Mouse (Mus musculus): Measurements from ENCODE around the gene Ppfibp1. TPM values are rescaled to one million over a fixed set of nuclear protein-coding genes. Genes with fewer than 3 reads are reported as not detected.

Ppfibp1 gene
- polyA plus RNA-seq, 1 experiment from 2014 or later = 138 TPM

- no peaks in the 10 kb centered on the region for H3K27me3 ChIP-seq
- no peak for DNase-seq (ENCODE audit: low read depth, low spot score)
- peak; percentile 90 for ATAC-seq
- TF ChIP-seq CTCF (IDR thresholded peaks at IDR 0.05) = no peak
- in situ Hi-C loops (cut with MboI; ENCODE audit: low pct_unique_long_range_greater_than_20kb) = no loop called here
- ChIA-PET POLR2A (no interaction called here), CTCF (no interaction called here)
Observed at GRCm38 (mm10) chr6:147042291-147043290, 154.3 kb downstream of the Ppfibp1 start, which contains the start of gene Mrps35. Gene Mrps35, plus strand, starts transcription at chr6:147042764.

GRCm38 (mm10) chr6:147043633-147044032, 155.3 kb downstream of the Ppfibp1 start:
- ATAC-seq (no peak), DNase-seq (ENCODE audit: low read depth, low spot score) (no peak)
- no peaks in the 10 kb centered on the region for H3K27me3 ChIP-seq
- POLR2A ChIA-PET = no interaction called here
- in situ Hi-C loops (cut with MboI; ENCODE audit: low pct_unique_long_range_greater_than_20kb) = no loop called here
- CTCF ChIA-PET = no interaction called here
- TF ChIP-seq CTCF (IDR thresholded peaks at IDR 0.05) = no peak

GRCm38 (mm10) chr6:147049239-147049805, 161.0 kb downstream of the Ppfibp1 start:
- ChIA-PET CTCF (interaction anchor here (0.7 kb wide), 1 partner anchor 9 kb away, joined by 3 read pairs; no protein-coding TSS in a partner anchor), POLR2A (no interaction called here)
- in situ Hi-C loops (cut with MboI; ENCODE audit: low pct_unique_long_range_greater_than_20kb) = no loop called here
- ATAC-seq = no peak
- no peaks in the 10 kb centered on the region for H3K27me3 ChIP-seq
- DNase-seq (ENCODE audit: low read depth, low spot score) = no peak
- no peak for TF ChIP-seq CTCF (IDR thresholded peaks at IDR 0.05)

DNA sequence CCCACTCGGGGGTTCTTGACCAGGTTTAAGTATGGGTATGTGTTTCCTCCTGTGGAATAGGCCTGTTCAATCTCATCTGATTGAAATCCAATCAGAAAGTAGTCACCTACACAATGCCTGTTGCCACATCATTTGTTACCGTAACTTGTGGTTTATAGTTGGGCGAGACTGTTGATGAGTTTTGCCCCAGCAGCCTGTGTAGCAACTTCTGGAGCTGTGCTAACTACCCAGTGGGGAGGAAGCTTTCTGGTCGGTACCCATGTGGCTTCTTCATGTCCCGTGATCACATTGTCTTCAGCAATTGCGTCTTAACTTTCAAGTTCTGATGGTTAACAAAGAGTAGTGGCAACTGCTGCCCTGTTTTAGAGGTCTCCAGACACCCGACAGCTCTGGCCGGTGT, 163.4 kb downstream of the Ppfibp1 start:
- H3K27me3 ChIP-seq = no peaks in the 10 kb centered on the region
- no peak for TF ChIP-seq CTCF (IDR thresholded peaks at IDR 0.05)
- DNase-seq (ENCODE audit: low read depth, low spot score) = no peak
- in situ Hi-C loops (cut with MboI; ENCODE audit: low pct_unique_long_range_greater_than_20kb) = no loop called here
- ChIA-PET CTCF (no interaction called here), POLR2A (no interaction called here)
- no peak for ATAC-seq

- ATAC-seq (no peak), DNase-seq (ENCODE audit: low read depth, low spot score) (no peak)
- in situ Hi-C loops (cut with MboI; ENCODE audit: low pct_unique_long_range_greater_than_20kb) = no loop called here
- TF ChIP-seq CTCF (IDR thresholded peaks at IDR 0.05) = no peak
- H3K27me3 ChIP-seq = no peaks in the 10 kb centered on the region
- CTCF ChIA-PET = no interaction called here
- POLR2A ChIA-PET = no interaction called here
Observed at GRCm38 (mm10) chr6:147052440-147052839, 164.2 kb downstream of the Ppfibp1 start.

DNA sequence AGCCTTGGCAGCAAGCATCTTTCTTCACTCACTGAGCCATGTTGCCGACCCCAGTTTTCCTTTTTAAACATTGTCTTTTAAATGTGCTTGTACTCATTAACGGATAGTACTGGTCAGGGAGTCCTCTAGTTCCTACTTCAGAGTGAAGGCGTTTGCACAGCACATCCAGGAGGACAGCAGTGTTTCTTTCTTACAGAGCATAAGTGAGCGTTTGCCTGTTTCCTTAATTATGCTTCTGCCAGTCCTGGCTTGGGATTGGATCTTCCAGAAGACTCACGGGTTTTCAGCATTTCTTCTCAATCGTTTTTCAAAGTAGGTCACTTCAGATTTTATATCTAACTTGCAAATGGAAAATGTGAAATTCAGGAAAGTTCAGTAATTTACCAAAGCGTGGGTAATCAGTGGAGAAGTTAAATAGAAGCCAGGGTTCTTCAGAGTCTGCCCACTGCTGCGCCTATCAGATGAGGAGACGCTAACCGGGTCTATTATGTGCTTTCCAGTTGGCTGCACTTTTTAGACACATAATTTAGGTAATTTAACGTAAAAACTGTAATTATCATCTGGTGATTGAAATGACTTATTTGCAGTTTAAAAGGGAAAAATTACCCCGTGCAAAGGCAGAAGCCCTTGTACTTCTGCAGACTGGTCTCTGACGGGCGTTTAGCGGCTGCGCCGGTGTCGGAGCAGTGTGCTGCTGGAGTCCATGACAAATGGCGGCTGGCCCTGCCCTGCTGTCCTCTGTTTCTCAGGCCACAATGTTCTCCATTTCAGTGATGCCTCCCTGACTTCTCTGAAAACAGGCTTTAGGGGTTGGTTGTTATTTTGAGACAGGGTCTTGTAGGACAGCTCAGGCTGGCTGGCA, 165.7 kb downstream of the Ppfibp1 start:
- CTCF ChIA-PET = no interaction called here
- in situ Hi-C loops (cut with MboI; ENCODE audit: low pct_unique_long_range_greater_than_20kb) = no loop called here
- no peak for TF ChIP-seq CTCF (IDR thresholded peaks at IDR 0.05)
- POLR2A ChIA-PET = no interaction called here
- no peaks in the 10 kb centered on the region for H3K27me3 ChIP-seq
- no peak for DNase-seq (ENCODE audit: low read depth, low spot score)
- no peak for ATAC-seq

GRCm38 (mm10) chr6:147055374-147055977, 167.2 kb downstream of the Ppfibp1 start:
- H3K27me3 ChIP-seq = no peaks in the 10 kb centered on the region
- DNase-seq (ENCODE audit: low read depth, low spot score) (no peak), ATAC-seq (no peak)
- no peak for TF ChIP-seq CTCF (IDR thresholded peaks at IDR 0.05)
- in situ Hi-C loops (cut with MboI; ENCODE audit: low pct_unique_long_range_greater_than_20kb) = no loop called here
- ChIA-PET CTCF (no interaction called here), POLR2A (no interaction called here)

GRCm38 (mm10) chr6:147059326-147059725, 171.0 kb downstream of the Ppfibp1 start:
- ChIA-PET POLR2A (interaction anchor here (0.6 kb wide), 1 partner anchor 1157 kb away, joined by 3 read pairs; no protein-coding TSS in a partner anchor), CTCF (interaction anchor here (1.1 kb wide), 1 partner anchor 9 kb away, joined by 3 read pairs; no protein-coding TSS in a partner anchor)
- ATAC-seq (no peak), DNase-seq (ENCODE audit: low read depth, low spot score) (no peak)
- in situ Hi-C loops (cut with MboI; ENCODE audit: low pct_unique_long_range_greater_than_20kb) = no loop called here
- TF ChIP-seq CTCF (IDR thresholded peaks at IDR 0.05) = no peak
- H3K27me3 ChIP-seq = no peaks in the 10 kb centered on the region

GRCm38 (mm10) chr6:147061630-147062029, 173.3 kb downstream of the Ppfibp1 start:
- no peak for TF ChIP-seq CTCF (IDR thresholded peaks at IDR 0.05)
- H3K27me3 ChIP-seq = no peaks in the 10 kb centered on the region
- ATAC-seq (no peak), DNase-seq (ENCODE audit: low read depth, low spot score) (no peak)
- in situ Hi-C loops (cut with MboI; ENCODE audit: low pct_unique_long_range_greater_than_20kb) = no loop called here
- ChIA-PET POLR2A (no interaction called here), CTCF (no interaction called here)

DNA sequence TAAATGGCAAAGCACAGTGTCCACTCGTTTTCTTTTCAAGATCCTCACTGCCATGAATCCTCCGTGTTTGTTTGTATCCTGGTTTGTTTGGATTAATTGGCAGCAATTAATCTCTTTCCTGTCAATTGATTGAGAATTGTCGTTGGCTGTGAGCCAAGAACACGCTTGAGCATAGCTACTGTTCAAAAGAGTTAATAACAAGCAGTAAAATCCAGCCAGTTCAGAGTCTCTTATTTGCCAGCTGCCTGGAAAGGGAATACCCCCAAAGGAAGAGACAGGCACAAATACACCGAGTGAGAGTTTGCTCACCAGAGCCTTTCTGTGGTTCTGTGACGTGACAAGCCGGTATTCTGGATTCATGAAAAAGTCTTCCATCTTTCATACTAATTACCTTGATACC, 173.7 kb downstream of the Ppfibp1 start:
- no peak for TF ChIP-seq CTCF (IDR thresholded peaks at IDR 0.05)
- POLR2A ChIA-PET = no interaction called here
- no peak for ATAC-seq
- no peaks in the 10 kb centered on the region for H3K27me3 ChIP-seq
- in situ Hi-C loops (cut with MboI; ENCODE audit: low pct_unique_long_range_greater_than_20kb) = no loop called here
- CTCF ChIA-PET = no interaction called here
- DNase-seq (ENCODE audit: low read depth, low spot score) = no peak

Data from Patski (cell line).